Mouse (Mus musculus) left cerebral cortex, postnatal 10 days (tissue): ENCODE data around the gene Gas7. TPM values are rescaled to one million over a fixed set of nuclear protein-coding genes. Genes with fewer than 3 reads are reported as not detected.

Experiments used
- DNase-seq, 2 experiments: peaks; one replicate each; pipeline ENCODE4 v3.0.0; 2021 to 2022; ENCODE audit warnings: low spot score in 2 of 2, mixed read lengths in 1 of 2; ENCODE audit errors: extremely low spot score in 1 of 2
- intact Hi-C: fragments of 180-260 bp; cut with DNase I; formaldehyde crosslinking; loops from one replicate; pipeline ENCODE4 v1.15.1; 2025
- total RNA-seq, 2 experiments: library from RNA; stranded (reverse); gene quantifications; 2 replicates each; pipeline ENCODE4 v1.2.3; 2021

Gene Gas7
- total RNA-seq, 2 experiments from 2014 or later, result 480 to 508 TPM

DNA sequence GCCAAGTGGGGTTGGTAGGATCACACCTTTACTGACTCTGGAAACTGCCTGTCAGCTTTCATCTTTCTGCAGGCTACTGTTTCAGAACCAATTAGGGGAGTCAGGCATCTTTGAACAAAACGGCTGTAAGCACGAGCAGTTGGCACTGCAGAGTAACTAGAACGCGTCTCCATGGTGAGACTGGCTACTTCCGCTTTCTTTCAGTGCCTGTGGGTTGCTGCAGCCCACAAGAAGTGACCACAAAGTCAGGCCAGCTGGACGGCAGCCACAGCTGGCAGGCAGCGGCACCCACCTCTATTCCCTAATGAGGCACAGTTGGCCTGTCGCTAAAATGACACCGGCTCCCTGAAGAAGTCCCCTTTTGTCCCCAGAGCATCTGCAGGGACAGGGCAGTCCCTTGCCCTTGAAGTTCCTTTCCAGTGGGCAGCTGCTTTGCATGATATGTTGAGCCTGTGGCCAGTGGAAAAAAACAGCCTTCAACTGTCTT lies 133.6 kb downstream of the Gas7 start:
- intact Hi-C loops, result no loop called here
- peak; percentile 81 to 84 for DNase-seq

DNA sequence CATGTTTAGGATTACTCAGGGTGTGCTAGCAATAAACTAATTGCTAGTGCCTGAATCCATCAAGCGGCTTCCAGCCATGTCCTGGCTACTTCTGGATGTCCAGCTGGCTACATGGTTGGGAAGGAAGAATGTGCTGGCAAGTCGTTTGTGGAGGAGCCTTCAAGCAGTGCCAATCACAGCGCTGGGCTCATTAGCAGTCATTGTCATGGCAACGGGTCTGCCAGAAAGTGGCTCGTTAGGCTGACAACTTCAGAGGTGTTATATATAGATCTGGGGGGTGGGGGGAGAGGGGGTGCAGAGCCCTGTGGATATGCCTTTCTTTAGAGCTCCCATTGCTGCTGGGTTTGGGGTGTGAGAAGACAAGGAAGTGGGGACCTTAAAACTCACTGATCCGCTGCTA lies 141.0 kb downstream of the Gas7 start:
- intact Hi-C loops, result no loop called here
- peak; percentile 77 to 90 for DNase-seq

GRCm38 (mm10) chr11:67596856-67597255 lies 141.6 kb downstream of the Gas7 start:
- intact Hi-C loops, result no loop called here
- DNase-seq, result no peak

- intact Hi-C loops, result no loop called here
- DNase-seq, result no peak
These were observed 142.2 kb downstream of the Gas7 start for GRCm38 (mm10) chr11:67597388-67597787.

- intact Hi-C loops, result no loop called here
- DNase-seq, result no peak
These were observed 143.9 kb downstream of the Gas7 start for GRCm38 (mm10) chr11:67599141-67599540.

- intact Hi-C loops, result no loop called here
- no peak for DNase-seq
These were observed 145.6 kb downstream of the Gas7 start for GRCm38 (mm10) chr11:67600710-67601430.

DNA sequence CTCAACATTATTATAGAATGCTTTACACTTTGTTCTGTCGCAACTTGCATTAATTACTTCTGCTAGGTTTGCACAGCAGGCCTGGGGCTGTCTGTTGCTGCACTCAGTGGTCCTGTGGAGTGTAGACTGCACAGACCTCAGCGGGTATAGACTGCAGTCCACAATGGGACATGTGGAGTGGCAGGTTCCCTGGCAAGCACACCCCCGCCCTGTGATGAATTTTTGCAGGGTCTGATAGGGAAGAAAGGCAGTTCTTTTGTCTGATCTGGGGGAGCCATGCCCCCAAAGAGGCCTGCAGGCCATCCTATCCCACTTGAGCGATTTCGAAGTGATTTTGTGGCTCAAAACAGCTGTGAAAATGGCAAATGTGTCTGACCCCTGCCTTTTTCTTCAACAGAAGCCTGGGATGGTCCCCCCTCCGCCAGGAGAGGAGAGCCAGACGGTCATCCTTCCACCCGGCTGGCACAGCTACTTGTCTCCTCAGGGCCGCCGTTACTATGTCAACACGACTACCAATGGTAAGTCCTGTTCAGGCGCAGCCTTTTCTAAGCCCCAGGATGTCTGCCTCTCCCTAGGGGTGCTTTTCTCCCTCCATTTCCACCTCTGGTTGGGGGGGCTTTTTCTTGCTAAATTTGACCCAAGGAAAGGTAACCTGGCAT lies 147.6 kb downstream of the Gas7 start:
- peak in 1 of 2 experiments; percentile 45 for DNase-seq
- intact Hi-C loops, result no loop called here

- intact Hi-C loops, result no loop called here
- DNase-seq, result peak in 1 of 2 experiments; percentile 62
These were observed 149.2 kb downstream of the Gas7 start for GRCm38 (mm10) chr11:67604481-67604880.

DNA sequence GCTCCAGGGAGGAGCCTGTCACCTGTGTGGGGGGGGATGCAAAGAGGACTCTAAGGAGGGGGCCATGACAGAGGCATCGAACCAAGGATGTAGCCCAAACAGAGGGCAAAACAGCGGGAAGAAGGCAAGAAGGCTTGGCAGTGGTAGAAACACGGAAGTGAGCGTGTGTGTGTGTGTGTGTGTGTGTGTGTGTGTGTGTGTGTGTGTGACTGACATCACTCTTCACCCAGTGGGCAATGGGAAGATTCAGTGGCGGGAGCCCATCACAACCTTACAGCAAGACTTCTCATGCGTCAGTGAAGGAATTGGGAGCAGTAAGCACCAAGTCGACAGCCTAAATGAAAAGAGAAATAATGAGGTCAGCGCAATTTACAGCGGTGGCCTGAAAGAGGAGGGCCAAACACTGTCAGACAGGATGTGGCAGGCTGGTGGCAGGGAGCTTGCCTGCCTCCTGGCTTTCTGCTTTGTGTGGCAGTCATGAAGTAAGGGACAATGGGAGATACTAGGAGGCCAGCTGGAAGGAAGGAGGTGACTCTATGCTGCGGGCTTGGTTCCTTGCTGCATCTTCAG lies 153.0 kb downstream of the Gas7 start:
- DNase-seq, result no peak
- intact Hi-C loops, result no loop called here

DNA sequence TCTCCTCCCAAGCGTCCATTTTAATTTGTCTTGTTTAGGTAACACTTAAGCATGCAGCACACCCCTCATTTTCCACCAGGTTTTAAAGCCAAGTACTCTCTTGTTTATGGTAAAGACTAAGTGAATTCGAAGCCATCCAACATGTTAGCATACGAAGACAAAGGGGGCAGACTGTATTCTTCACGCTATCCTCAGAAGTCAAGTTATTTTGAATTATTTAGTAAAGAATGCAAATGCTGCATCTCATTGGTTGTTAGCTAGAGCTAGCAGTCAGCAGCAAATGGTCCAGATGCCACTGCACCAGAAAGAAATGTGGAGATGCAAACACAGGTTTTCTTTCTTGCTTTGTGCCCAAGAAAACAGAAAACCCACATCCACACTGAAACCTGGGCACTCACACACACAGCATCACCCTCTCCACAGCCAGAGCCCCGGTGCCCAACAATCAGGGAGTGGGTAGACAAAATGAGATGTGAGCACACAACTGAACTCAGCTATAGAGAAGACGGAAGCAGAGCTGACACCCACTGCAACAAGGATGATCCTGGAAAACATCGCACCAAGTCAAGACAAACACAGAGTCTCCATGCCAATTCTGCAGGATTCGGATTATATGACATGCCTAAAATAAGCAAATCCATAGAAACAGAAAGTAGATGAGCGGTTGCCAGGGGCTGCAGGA lies 157.1 kb downstream of the Gas7 start:
- no peak for DNase-seq
- intact Hi-C loops, result no loop called here

GRCm38 (mm10) chr11:67616557-67617239 lies 161.5 kb downstream of the Gas7 start:
- intact Hi-C loops, result no loop called here
- peak in 1 of 2 experiments; percentile 41 for DNase-seq

DNA sequence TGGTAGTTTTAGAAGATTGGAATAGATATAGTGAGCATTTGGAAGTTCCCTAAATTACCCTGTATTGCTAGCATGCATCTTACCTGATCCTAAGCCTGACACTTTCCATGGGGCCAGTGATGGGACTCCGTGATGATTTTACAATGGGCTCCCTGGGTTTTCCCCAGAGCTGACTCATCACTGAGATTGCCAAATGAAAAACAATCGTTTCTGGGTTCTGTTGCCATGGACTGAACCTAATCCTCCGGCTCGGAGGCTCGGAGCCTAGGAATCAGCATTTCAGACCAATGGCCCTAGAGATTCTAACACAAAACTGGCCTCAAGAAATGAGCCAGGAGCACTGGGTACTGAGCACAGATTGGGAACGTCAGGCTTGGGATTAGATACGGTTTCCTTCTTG lies 167.1 kb downstream of the Gas7 start:
- no peak for DNase-seq
- intact Hi-C loops, result no loop called here

GRCm38 (mm10) chr11:67627179-67627578 lies 171.9 kb downstream of the Gas7 start:
- intact Hi-C loops, result no loop called here
- no peak for DNase-seq

DNA sequence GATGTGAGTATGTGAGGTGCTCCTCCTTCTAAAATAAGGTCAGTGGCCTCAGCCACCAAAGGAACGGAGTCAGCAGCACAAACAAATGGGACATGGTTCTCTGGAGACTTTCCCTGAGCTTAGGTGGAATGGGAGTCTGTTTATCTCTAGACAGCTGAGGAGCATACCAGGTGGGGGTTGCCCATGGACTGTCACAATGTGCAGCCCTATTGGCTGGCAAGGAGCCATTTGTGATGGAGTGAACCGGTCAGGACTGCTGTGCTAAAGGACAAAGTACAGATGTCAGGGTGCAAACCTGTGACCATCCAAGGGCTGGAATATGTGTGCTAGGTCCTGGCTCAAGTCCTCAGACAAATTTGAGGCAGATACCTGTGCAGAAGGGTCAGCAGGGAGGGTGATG lies 173.3 kb downstream of the Gas7 start:
- intact Hi-C loops, result no loop called here
- no peak for DNase-seq

DNA sequence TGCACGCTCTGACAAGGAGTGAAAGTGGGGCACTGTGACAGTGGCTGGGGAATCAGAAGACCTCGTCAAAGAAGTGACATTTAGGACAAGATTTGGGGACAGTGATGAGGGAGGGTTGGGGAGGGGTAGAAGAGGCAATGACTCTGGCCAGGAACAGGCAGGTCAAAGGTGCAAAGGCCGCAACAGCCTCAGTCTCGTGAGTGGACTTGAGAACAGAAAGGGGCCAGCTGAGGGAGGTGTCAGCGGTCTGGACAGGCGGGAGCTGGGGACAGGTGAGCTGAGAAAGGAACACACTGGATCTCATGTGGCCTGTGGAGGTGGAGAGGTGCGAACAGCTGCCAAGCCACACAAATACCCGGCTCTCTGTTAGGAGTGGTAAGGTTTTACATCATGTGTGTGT lies 177.7 kb downstream of the Gas7 start:
- DNase-seq, result no peak
- intact Hi-C loops, result no loop called here

GRCm38 (mm10) chr11:67633620-67634229 lies 178.5 kb downstream of the Gas7 start:
- no peak for DNase-seq
- intact Hi-C loops, result no loop called here

GRCm38 (mm10) chr11:67636201-67636600 lies 181.0 kb downstream of the Gas7 start:
- DNase-seq, result no peak
- intact Hi-C loops, result no loop called here

- no peak for DNase-seq
- intact Hi-C loops, result no loop called here
These were observed 181.8 kb downstream of the Gas7 start for GRCm38 (mm10) chr11:67636905-67637586.
